ENCODE assay signal across 17 mouse cellular contexts in genomic region chr13:104794421-104794820, GRCm38 (mm10).
"Had no signal": no experiment of that assay in that cellular context is flagged by ENCODE, and none has a peak within 500 bp of the region (broad histone marks: within the 10 kb centered on the region; RNA-seq: fewer than 3 reads in every experiment).

No protein-coding gene starts in this region.

- H3K27me3 ChIP-seq: limb, embryonic 12.5 days; limb, embryonic 15.5 days; neural tube, embryonic 13.5 days; stomach, embryonic 15.5 days had no signal

- H3K36me3 ChIP-seq: stomach, embryonic 15.5 days had no signal

- H3K9me3 ChIP-seq: limb, embryonic 12.5 days; limb, embryonic 15.5 days; neural tube, embryonic 13.5 days; stomach, embryonic 15.5 days had no signal

- ATAC-seq: intestine, embryonic 16.5 days; liver, postnatal 0 days; lung, postnatal 0 days had no signal

- DNase-seq: kidney, adult 18-20 months; kidney, adult 9 months; kidney, postnatal 14 days; kidney, postnatal 4 days; left cerebral cortex, postnatal 4 days; liver, postnatal 0 days; lung, embryonic 14.5 days; lung, postnatal 4 days; midbrain, embryonic 14.5 days; thymus, postnatal 25 days had no signal

- H3K4me1 ChIP-seq: limb, embryonic 12.5 days; limb, embryonic 15.5 days; neural tube, embryonic 13.5 days; stomach, embryonic 15.5 days had no signal

- H3K9ac ChIP-seq: limb, embryonic 12.5 days; limb, embryonic 15.5 days; liver, embryonic 14.5 days; liver, postnatal 0 days; lung, embryonic 14.5 days; neural tube, embryonic 13.5 days; stomach, embryonic 15.5 days had no signal

- H3K27ac ChIP-seq: limb, embryonic 12.5 days; limb, embryonic 15.5 days; liver, embryonic 14.5 days; neural tube, embryonic 13.5 days; stomach, embryonic 15.5 days had no signal

- H3K4me3 ChIP-seq: limb, embryonic 12.5 days; limb, embryonic 15.5 days; neural tube, embryonic 13.5 days; stomach, embryonic 15.5 days had no signal
